Mouse (Mus musculus) liver, embryonic 14.5 days (tissue): ENCODE data around the gene Lyl1. TPM values are rescaled to one million over a fixed set of nuclear protein-coding genes. Genes with fewer than 3 reads are reported as not detected.

Source experiments
- ATAC-seq: fragments of 200-750 bp; cut with Nextera tagmentation; 2 replicates; pipeline ENCODE4 v1.8.0; 2017; ENCODE audit warnings: moderate number of reproducible peaks, mild to moderate bottlenecking, moderate library complexity; ENCODE audit not compliant: insufficient read depth
- DNase-seq, 3 experiments: peaks; one replicate each; pipeline ENCODE4 v3.0.0-alpha.2; 2012 to 2013; ENCODE audit warnings: low read depth in 3 of 3, low spot score in 3 of 3
- H3K27ac ChIP-seq: fragments of 300-500 bp; sonication (generic); 2 replicates; pipeline ENCODE4 v1.5.1; 2014; ENCODE audit warnings: moderate library complexity, mild to moderate bottlenecking, control low read depth, inconsistent platforms
- H3K27me3 ChIP-seq: fragments of 300-500 bp; sonication (generic); 2 replicates; pipeline ENCODE4 v1.6.1; 2014; ENCODE audit warnings: mild to moderate bottlenecking, low read length, moderate library complexity; ENCODE audit not compliant: control insufficient read depth, insufficient read depth
- H3K36me3 ChIP-seq: fragments of 300-500 bp; sonication (generic); replicated peaks from 2 replicates; pipeline ENCODE4 v1.6.1; 2014; ENCODE audit warnings: low read depth; ENCODE audit not compliant: control insufficient read depth, insufficient read depth
- H3K4me1 ChIP-seq, 2 experiments: fragments of 200-500 bp in 1 of 2; fragments of 300-500 bp in 1 of 2; sonication (generic) in 1 of 2; replicated peaks; 2 replicates each; pipeline ENCODE4 v1.6.1; 2012 to 2014; ENCODE audit warnings: antibody characterized with exemption in 1 of 2, inconsistent platforms in 1 of 2, low read length in 1 of 2; ENCODE audit not compliant: control insufficient read depth in 2 of 2, insufficient read depth in 2 of 2
- H3K4me2 ChIP-seq: fragments of 300-500 bp; sonication (generic); 2 replicates; pipeline ENCODE4 v1.6.1; 2014; ENCODE audit warnings: low read depth, mild to moderate bottlenecking, control low read depth, moderate library complexity
- H3K4me3 ChIP-seq, 2 experiments: fragments of 200-500 bp in 1 of 2; fragments of 300-500 bp in 1 of 2; sonication (generic) in 1 of 2; 2 replicates each; pipeline ENCODE4 v1.5.1; 2012 to 2014; ENCODE audit warnings: low read depth in 2 of 2, low read length in 2 of 2, mild to moderate bottlenecking in 2 of 2, control low read depth in 1 of 2, inconsistent platforms in 1 of 2, moderate library complexity in 1 of 2; ENCODE audit not compliant: insufficient read depth in 1 of 2
- H3K9ac ChIP-seq: fragments of 300-500 bp; sonication (generic); replicated peaks from 2 replicates; pipeline ENCODE4 v1.6.1; 2014; ENCODE audit warnings: mild to moderate bottlenecking, control low read depth, moderate library complexity
- H3K9me3 ChIP-seq: fragments of 300-500 bp; sonication (generic); 2 replicates; pipeline ENCODE4 v1.6.1; 2016; ENCODE audit warnings: low read length, mixed read lengths; ENCODE audit not compliant: control insufficient read depth
- CTCF ChIP-seq: IDR thresholded peaks from 2 replicates; pipeline ENCODE4 v1.5.1; 2016; ENCODE audit warnings: antibody characterized with exemption, low read depth, control low read depth
- EP300 ChIP-seq: IDR thresholded peaks from 2 replicates; pipeline ENCODE4 v1.6.1; 2016; ENCODE audit warnings: antibody characterized with exemption, low read depth
- WGBS: fragments of 180-500 bp; shearing (Covaris S2); extraction: QIAGEN DNeasy Blood & Tissue Kit; methylation state at CpG from one replicate; pipeline ENCODE4 v1.1.7; 2014; ENCODE audit not compliant: insufficient replicate concordance; 5-methylcytosine and 5-hydroxymethylcytosine counted together
- polyA plus RNA-seq, 2 experiments: library from polyadenylated mRNA; depleted of rRNA in 1 of 2; stranded (reverse) in 1 of 2; unstranded in 1 of 2; fragments of >200 nt; fragmentation: Nextera tagmentation in 1 of 2; extraction: Ambion mirVana in 1 of 2; gene quantifications; 2 replicates each; pipeline versions ENCODE4 v1.2.1 to v1.2.3; 2012 to 2014

Gene Lyl1
- polyA plus RNA-seq, 2 experiments = 45.4 to 55.6 TPM

DNA sequence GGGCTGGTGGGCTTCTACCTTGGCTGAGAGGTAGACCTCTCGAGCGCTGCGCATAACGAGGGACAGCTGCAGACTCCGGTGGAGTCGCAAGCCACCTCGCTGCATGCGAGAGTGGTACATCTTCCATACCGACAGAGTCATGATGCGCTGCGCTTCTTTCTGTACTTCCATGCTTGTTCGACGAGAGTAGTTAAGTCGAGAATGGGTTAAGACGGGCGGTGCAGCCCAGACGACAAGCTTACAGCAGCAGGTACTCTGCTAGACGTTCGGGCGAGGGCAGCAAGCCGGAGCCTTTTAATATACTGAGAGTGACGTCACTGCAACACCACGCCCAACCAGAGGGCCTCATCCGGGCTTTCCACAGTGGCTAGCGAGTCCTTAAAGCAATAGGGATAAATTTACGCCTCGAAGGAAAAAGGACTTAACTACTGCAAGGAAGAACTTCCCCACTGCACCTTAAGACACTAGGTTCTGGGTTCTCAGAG lies 38.6 kb upstream of the Lyl1 start, which contains the start of gene Ier2:
Gene Ier2, minus strand, starts transcription at position 272 of the 485 bp plus-strand sequence.
- H3K9ac ChIP-seq = peak within 1 kb of the TSS; percentile 81
- H3K4me2 ChIP-seq = peak within 1 kb of the TSS; percentile 98
- under 1% methylated on average over 27 of the region's 27 CpGs for WGBS
- DNase-seq (peak; percentile 89 to 92 (median 90)), ATAC-seq (peak; percentile 67)
- H3K4me1 ChIP-seq = peaks cover 30 to 42% of the 10 kb centered on the region in 2 experiments
- H3K27me3 ChIP-seq = no peaks in the 10 kb centered on the region
- peak within 1 kb of the TSS; percentile 85 to 89 for H3K4me3 ChIP-seq
- TF ChIP-seq CTCF (0 out of 2 replicates have a peak, but pooled peaks have one; percentile 4), EP300 (no peak)
- no peaks in the 10 kb centered on the region for H3K9me3 ChIP-seq
- H3K36me3 ChIP-seq = no peaks in the 10 kb centered on the region
- peak within 1 kb of the TSS; percentile 98 for H3K27ac ChIP-seq

DNA sequence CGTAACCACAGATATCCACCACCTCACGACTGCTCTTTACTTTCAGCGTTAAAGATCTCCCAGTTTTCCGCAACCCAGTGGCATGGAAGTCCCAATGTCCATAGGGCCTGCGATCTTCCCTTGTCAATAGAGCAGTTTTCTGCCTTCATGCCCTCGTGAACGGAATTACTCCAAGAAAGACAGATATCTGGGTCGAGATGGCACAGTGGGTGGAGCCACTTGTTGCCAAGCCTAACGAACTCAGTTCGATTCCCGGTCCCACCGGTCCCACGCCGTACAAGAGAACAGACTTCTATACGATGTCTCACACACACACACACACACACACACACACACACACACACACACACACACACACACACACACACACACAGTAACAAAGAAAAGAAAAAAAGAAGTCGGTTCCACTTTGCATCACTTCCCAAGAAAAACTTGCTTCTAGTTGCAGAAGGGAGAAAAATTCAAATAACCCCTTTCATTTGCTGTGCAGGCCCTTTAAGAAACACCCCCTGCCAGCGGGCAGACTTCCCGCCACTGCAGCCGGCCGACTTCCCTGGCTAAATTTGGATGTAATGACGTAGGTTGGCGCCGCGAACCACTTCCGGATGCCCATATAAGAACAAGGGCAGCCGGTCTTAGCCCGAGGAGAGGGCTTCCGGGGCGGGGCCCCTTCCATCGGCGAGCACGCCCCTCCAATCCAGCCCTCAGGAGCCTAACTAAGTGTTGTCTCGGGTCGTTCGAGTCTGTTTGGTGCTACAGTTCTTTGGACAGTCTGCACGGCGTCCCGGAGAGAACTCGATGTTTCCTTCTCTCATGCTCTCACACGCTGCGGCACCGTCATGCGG lies 37.6 kb upstream of the Lyl1 start:
- peak; percentile 93 to 97 (median 95) for DNase-seq
- 2% methylated on average over 43 of the region's 43 CpGs for WGBS
- H3K27ac ChIP-seq = peak overlapping the region; percentile 98
- H3K27me3 ChIP-seq = no peaks in the 10 kb centered on the region
- H3K4me1 ChIP-seq = peaks cover 26 to 37% of the 10 kb centered on the region in 2 experiments
- H3K36me3 ChIP-seq = no peaks in the 10 kb centered on the region
- H3K9me3 ChIP-seq = no peaks in the 10 kb centered on the region
- peak overlapping the region; percentile 98 for H3K4me2 ChIP-seq
- peak overlapping the region; percentile 81 for H3K9ac ChIP-seq
- TF ChIP-seq CTCF (no peak), EP300 (no peak)
- H3K4me3 ChIP-seq = peak overlapping the region; percentile 85 to 97
- ATAC-seq = peak; percentile 77

DNA sequence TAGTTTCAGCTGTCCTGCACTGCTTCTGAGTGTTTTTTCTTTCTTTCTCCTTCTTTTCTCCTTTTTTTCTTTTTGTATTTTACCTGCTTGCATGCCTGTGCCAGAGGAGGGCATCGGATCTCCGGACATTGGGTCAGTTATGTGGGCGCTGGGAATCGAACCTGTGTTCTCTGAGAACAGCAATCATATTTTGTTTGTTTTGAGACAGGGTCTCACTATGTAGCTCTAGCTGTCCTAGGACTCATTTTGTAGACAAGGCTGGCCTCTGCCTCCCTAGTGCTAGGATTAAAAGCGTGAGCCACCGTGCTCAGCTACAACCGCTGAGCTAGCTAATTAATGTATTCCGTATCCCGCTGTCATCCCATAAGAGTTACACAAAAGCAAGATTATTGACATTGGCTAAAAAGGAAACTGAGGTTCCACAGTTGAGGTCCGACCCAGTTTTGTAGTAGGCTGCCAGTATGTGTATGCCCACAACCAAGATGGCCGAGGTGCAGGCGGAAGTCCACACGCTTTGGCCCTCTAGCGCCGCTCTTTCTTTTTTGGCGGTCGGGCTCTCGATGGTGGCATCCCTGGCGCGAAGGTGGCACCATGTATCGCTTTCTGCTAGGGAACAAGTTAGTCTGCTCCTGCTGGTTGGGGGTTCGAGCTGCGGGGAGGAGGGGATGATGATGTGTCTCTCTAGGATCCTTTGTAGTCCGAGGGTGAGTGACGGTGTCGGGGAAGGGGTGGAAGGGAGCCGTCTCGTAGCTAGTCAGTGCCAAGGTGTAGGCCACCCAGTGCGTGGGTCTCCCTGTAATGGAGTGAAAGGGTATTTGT lies 36.5 kb upstream of the Lyl1 start:
- H3K9me3 ChIP-seq = no peaks in the 10 kb centered on the region
- WGBS = under 1% methylated on average over 29 of the region's 29 CpGs
- H3K4me2 ChIP-seq = peak overlapping the region; percentile 98
- H3K4me3 ChIP-seq = peak overlapping the region; percentile 85 to 97
- ATAC-seq (peak; percentile 43), DNase-seq (peak in 2 of 3 experiments; percentile 68 to 79)
- peaks cover 26 to 30% of the 10 kb centered on the region in 2 experiments for H3K4me1 ChIP-seq
- TF ChIP-seq EP300 (peak; percentile 18; the same call in 1 of the 2 replicates), CTCF (peak; percentile 81)
- no peaks in the 10 kb centered on the region for H3K27me3 ChIP-seq
- H3K36me3 ChIP-seq = no peaks in the 10 kb centered on the region
- peak overlapping the region; percentile 98 for H3K27ac ChIP-seq
- H3K9ac ChIP-seq = peak overlapping the region; percentile 81

- ATAC-seq (0 out of 2 replicates have a peak, but pooled peaks have one; percentile 1), DNase-seq (no peak)
- Histone ChIP-seq H3K27ac (peak overlapping the region; percentile 98), H3K27me3 (no peaks in the 10 kb centered on the region), H3K36me3 (no peaks in the 10 kb centered on the region), H3K4me2 (peak overlapping the region; percentile 98), H3K9me3 (no peaks in the 10 kb centered on the region), H3K4me1 (peaks cover 23% of the 10 kb centered on the region in 2 experiments), H3K4me3 (peak overlapping the region; percentile 85 to 97), H3K9ac (peak overlapping the region; percentile 81)
- WGBS = 3% methylated on average over 14 of the region's 14 CpGs
- TF ChIP-seq EP300 (no peak), CTCF (no peak)
Observed at GRCm38 (mm10) chr8:84665385-84665893, 35.8 kb upstream of the Lyl1 start.
